Mouse (Mus musculus): ENCODE results near the gene Grm8. TPM values are rescaled to one million over a fixed set of nuclear protein-coding genes. Genes with fewer than 3 reads are reported as not detected.

Grm8 gene
- total and polyA plus RNA-seq, 3 experiments, result 0.42 to 0.52 TPM; not detected in 1

DNA sequence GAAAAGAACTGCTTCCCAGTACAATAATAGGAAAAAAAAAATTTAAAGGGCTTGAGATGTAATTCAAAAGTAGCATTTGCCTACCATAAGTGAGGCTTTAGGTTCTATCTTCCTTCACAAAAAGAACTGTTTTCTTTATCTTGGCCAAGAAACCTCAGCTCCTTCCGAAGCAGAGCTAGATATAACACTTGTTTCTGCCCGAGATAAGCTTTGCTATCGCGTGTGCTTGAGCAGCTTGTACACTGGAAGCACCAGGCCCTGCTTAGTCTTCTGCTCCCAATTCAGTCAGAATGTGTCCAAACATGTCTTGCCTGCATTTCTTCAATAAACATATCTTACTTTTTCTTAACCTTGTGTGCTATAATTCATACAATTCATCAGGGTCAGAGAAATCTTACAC lies 783.8 kb downstream of the Grm8 start (continued):
- TF ChIP-seq BHLHE40 (IDR thresholded peaks at IDR 0.05; ENCODE audit: borderline replicate concordance, low read depth, low read length) (0 out of 2 replicates have a peak, but pooled peaks have one; percentile 22), RAD21 (IDR thresholded peaks at IDR 0.05; ENCODE audit: low read depth, low read length) (no peak), UBTF (IDR thresholded peaks at IDR 0.05; ENCODE audit: borderline replicate concordance, insufficient read depth, low read depth, low read length) (no peak), TAL1 (IDR thresholded peaks at IDR 0.05; ENCODE audit: low read length) (no peak)

GRCm38 (mm10) chr6:27348272-27348671 lies 786.7 kb downstream of the Grm8 start:
- no peaks in the 10 kb centered on the region for H3K27me3 ChIP-seq (ENCODE audit: control insufficient read depth in 1 of 2, insufficient read depth in 2 of 2, low read length in 2 of 2)
- H3K9me3 ChIP-seq (replicated peaks; ENCODE audit: insufficient read depth, low read length), result no peaks in the 10 kb centered on the region
- peak; percentile 76 for DNase-seq (ENCODE audit: low read depth, low spot score)
- H3K4me1 ChIP-seq (ENCODE audit: control insufficient read depth in 1 of 2, insufficient read depth in 2 of 2, low read length in 2 of 2), result peaks cover 0 to 6% of the 10 kb centered on the region in 2 experiments; a peak in 1 of 4 replicates
- no peaks in the 10 kb centered on the region for H3K79me2 ChIP-seq (ENCODE audit: control insufficient read depth, insufficient read depth, low read length, poor library complexity)
- H3K36me3 ChIP-seq (ENCODE audit: control insufficient read depth in 1 of 2, insufficient read depth in 2 of 2, low read length in 2 of 2), result peaks cover 0 to 9% of the 10 kb centered on the region in 2 experiments; a peak in 2 of 4 replicates
- H3K27ac ChIP-seq (ENCODE audit: control insufficient read depth, low read depth, low read length), result no peak overlapping the region
- no peak overlapping the region for H3K4me3 ChIP-seq (ENCODE audit: control insufficient read depth in 1 of 2, insufficient read depth in 1 of 2, low read depth in 2 of 2, low read length in 2 of 2)
- TF ChIP-seq HCFC1 (IDR thresholded peaks at IDR 0.05; ENCODE audit: low read depth, low read length) (no peak), MYB (IDR thresholded peaks at IDR 0.05; ENCODE audit: low read depth, low read length) (no peak), RCOR1 (IDR thresholded peaks at IDR 0.05; ENCODE audit: low read depth, low read length) (peak; percentile 41; the same call in 1 of the 2 replicates), UBTF (IDR thresholded peaks at IDR 0.05; ENCODE audit: borderline replicate concordance, insufficient read depth, low read depth, low read length) (no peak), MAZ (IDR thresholded peaks at IDR 0.05; ENCODE audit: low read depth, low read length) (no peak), POLR2A (IDR thresholded peaks at IDR 0.05; ENCODE audit: control insufficient read depth in 1 of 2, insufficient read depth in 1 of 2, low read depth in 1 of 2, low read length in 2 of 2, poor library complexity in 1 of 2) (no peak), POLR2AphosphoS2 (IDR thresholded peaks at IDR 0.05; ENCODE audit: low read length) (no peak), MYC (IDR thresholded peaks at IDR 0.05; ENCODE audit: low read depth, low read length) (no peak), SIN3A (IDR thresholded peaks at IDR 0.05; ENCODE audit: low read length) (no peak), E2F4 (IDR thresholded peaks at IDR 0.05; ENCODE audit: borderline replicate concordance, low read depth, low read length) (no peak), ZMIZ1 (IDR thresholded peaks at IDR 0.05; ENCODE audit: low read depth, low read length) (no peak), GATA1 (IDR thresholded peaks at IDR 0.05; ENCODE audit: low read depth, low read length) (peak; percentile 51), USF1 (IDR thresholded peaks at IDR 0.05; ENCODE audit: low read depth, low read length) (no peak), MAFK (IDR thresholded peaks at IDR 0.05; ENCODE audit: borderline replicate concordance, low read depth, low read length) (no peak), MEF2A (IDR thresholded peaks at IDR 0.05; ENCODE audit: extremely low read depth, insufficient replicate concordance, low read depth, low read length, poor library complexity, severe bottlenecking) (no peak), ZKSCAN1 (IDR thresholded peaks at IDR 0.05; ENCODE audit: low read depth, low read length) (no peak), TBP (IDR thresholded peaks at IDR 0.05; ENCODE audit: low read depth, low read length) (no peak), NRF1 (IDR thresholded peaks at IDR 0.05; ENCODE audit: insufficient read depth, low read depth, low read length, poor library complexity, severe bottlenecking) (no peak), TCF12 (IDR thresholded peaks at IDR 0.05; ENCODE audit: low read depth, low read length) (peak; percentile 62), SMC3 (IDR thresholded peaks at IDR 0.05; ENCODE audit: low read depth, low read length) (no peak), MAX (IDR thresholded peaks at IDR 0.05; ENCODE audit: low read length) (no peak), TAL1 (IDR thresholded peaks at IDR 0.05; ENCODE audit: low read length) (0 out of 2 replicates have a peak, but pooled peaks have one; percentile 19), EP300 (IDR thresholded peaks at IDR 0.05; ENCODE audit: low read depth in 1 of 2, low read length in 2 of 2) (peak; percentile 42 to 70; a peak in 3 of 4 replicates)
- no peak overlapping the region for H3K9ac ChIP-seq (ENCODE audit: control insufficient read depth, low read depth, low read length, poor library complexity, severe bottlenecking)

Measured in MEL (cell line).